Mouse (Mus musculus): ENCODE measurements around the gene Sel1l3. TPM values are rescaled to one million over a fixed set of nuclear protein-coding genes. Genes with fewer than 3 reads are reported as not detected.

The Sel1l3 gene
- total RNA-seq, 2 experiments from 2014 or later: 1.7 to 2.0 TPM

DNA sequence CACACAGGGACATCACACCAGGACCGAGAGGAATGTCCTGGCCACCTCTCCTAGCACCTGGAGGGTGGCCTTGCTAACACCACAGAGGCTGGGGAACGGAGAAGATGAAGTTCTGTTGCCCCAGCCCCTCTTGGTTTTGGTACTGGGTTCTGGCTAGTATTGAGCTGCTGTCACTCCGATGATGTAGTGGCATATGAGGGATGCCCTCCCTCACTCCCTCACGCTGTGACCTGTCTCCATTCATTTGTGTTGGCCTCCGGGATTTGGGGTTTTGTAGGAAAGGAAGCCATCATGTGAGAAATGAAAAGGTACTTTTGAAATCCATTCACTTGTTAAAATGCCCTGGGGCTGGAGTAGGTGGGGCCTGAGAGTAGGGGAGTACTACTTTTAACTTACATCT, 33.8 kb downstream of the Sel1l3 start:
- no peak for DNase-seq (ENCODE audit: low spot score)
- intact Hi-C loops (cut with DNase I): no loop called here

DNA sequence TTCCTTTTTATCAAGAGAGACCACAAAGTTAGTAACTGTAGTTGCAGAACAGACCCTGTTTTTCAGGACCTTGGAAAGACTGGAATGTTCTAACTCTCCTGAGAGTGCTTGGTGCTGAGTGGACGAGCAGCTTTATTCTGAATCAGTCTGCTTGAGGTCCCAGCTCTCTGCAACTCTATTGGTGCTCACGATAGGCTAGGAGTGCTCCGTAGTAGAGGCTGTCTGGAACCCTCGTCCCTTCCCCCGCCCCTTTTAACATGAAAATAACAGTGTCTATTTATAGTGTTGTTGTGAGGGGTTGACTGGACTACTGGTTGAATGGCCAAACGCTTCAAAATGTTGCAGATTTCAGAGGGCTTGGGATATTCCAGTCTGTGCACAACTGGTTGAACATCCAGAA, 37.0 kb downstream of the Sel1l3 start:
- intact Hi-C loops (cut with DNase I): no loop called here
- DNase-seq (ENCODE audit: low spot score): no peak

DNA sequence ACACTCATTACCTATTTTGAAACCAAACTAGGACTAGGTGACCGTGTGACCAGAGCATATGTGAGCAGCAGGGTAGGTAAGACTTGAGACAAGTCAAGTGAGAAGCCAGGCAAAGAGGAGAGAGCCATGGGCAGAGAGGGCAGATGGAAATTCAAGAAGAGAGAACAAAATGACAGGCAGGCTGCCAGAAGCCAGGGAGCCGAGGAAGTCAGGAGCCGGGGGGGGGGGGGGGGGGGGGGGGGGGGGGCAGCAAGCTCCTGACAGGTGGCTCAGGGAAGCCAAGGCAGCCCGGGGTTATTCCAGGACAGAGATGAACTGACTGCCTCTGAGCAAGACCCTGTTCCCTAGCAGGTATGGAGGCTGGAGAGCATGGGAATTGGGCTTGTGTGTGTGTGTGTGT, 37.7 kb downstream of the Sel1l3 start:
- intact Hi-C loops (cut with DNase I): no loop called here
- no peak for DNase-seq (ENCODE audit: low spot score)

DNA sequence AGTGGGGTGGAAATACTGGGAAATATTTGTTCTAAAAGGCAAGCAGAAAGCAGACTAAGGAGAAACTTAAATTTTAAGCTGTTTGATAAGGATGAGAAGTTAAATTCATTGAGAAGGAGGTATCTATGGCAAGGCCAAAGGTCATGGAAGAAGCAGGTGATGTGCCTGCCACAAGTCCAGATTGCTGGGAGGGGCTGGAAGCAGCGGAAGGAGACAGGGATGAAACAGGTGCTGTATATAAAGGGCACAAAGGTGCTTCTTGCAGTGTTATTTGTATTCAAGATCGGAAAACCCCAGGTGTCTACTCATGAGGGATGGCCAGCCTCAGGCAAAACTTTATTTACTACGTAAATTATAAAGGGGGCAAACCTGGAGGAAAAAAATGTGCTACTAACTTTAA, 38.5 kb downstream of the Sel1l3 start:
- no peak for DNase-seq (ENCODE audit: low spot score)
- intact Hi-C loops (cut with DNase I): no loop called here

DNA sequence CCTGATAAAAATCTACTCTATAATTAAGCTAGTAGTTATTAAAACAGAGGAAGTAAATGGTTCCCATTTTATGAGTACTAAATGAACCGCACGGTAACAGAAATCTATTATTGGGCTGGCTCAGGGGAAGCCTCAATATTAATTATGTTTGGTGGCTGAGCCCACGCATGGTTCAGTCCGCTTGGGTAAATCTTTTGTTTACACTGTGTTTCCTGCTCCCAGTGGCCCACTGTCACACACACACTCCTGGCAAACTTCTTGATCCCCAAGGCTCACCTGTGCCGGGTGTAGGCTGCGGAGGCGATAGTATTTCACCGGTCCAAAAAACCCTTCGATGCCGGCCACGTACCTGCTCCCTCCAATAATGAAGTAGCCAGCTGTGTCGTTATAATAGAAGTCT, 39.3 kb downstream of the Sel1l3 start:
- intact Hi-C loops (cut with DNase I): no loop called here
- DNase-seq (ENCODE audit: low spot score): no peak

DNA sequence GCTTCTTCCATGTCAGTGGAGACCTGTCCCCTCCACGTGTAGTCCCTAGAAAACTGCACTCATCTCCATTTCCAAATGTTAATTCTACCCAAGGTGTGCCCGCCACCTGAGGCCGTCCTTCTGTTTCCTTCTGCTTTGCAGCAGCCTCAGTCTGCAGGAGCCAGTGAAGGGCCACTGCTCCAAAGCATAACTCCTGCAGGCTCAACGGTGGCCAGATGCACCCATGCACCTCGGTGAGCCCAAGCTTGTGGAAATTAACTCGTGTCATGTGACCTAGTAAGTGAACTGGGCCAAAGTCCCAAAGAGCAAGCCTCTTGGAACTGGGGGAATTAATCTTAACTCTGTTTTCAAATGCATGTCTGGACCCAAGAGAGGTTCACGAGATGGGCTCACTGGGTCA, 40.8 kb downstream of the Sel1l3 start:
- intact Hi-C loops (cut with DNase I): no loop called here
- DNase-seq (ENCODE audit: low spot score): no peak

DNA sequence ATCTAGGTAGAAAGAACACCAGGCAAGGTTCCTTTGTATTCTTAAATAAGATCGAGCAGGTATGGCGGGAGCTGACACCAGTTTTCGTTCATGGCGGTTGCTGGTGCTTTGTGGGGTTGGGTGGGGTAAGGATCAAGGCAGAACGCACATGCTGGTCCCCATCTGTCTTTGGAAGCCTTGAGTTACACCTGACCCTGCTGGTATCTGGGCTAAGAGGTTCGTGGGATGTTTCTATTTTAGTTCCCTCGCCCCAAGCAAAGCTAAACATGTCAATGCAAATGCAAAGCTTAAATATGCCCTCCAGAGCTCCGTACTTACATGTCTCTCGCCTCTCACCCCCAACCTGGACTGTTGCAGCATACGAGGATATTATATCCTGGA, 41.5 kb downstream of the Sel1l3 start:
- intact Hi-C loops (cut with DNase I): no loop called here
- DNase-seq (ENCODE audit: low spot score): no peak

DNA sequence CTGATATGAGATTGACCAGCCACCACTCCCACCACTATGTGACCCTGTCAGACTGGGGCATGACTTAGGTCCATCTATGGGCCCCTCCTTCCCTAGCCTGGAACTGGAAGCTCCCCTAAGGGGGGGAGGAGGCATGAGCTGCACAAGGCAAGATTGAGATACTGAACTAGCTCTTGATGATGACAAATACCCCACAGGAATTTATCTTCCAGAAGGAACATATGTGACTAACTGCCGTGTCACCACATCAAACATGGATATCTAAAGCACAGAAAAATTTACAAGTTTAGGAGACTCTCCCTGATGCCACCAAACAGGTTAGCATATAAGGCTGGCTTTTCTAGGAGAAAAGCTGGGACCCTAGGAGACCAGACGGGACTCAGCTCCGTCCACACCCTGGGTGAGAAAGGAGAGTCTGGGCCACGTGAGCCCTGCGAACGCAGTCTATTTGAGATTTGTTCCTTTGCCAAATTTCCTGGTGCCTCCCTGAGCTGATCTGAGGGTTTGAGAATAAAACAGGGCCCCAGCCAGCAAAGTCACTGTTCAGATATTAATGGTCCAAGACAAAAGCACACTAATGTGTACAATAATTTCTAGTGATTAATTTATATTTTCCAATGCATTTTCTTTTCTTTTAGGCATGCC, 42.0 kb downstream of the Sel1l3 start:
- DNase-seq (ENCODE audit: low spot score): no peak
- intact Hi-C loops (cut with DNase I): no loop called here

DNA sequence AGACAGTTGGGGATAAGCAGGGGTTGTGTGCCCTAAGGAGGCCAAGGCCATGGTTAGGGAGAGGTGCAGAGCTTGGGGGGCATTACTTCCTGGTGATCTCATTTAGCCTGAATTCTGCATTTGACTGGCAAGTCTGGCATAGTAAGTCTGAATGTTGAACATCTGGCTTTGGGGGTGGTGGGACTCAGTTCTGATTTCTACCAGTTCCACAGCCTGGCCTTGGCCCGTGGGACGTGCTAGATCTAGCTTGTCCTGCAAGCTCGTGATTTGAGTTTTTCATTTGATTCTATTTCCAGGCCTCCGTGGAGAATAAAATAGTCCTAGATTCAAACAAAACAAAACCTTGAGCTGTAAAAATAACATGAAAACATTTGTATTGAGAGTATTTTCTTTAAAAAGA, 46.2 kb downstream of the Sel1l3 start:
- DNase-seq (ENCODE audit: low spot score): no peak
- intact Hi-C loops (cut with DNase I): no loop called here

DNA sequence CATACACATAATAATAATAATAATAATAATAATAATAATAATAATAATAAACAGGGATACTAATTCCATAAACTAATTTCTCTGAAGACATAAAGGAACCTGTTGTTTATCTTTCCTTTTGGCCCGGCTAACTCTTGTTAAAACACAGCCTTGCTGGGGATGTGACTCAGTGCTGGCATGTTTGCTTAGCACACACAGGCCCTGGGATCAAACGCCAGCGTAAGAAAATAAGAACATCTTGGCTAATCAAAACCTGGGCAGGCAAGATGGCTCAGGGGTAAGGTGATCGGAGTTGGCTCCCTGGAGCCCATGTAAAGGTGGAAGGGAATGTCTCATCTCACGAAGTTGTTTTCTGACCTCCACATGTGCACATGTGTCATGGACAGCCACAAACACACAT, 48.1 kb downstream of the Sel1l3 start:
- intact Hi-C loops (cut with DNase I): no loop called here
- DNase-seq (ENCODE audit: low spot score): no peak

DNA sequence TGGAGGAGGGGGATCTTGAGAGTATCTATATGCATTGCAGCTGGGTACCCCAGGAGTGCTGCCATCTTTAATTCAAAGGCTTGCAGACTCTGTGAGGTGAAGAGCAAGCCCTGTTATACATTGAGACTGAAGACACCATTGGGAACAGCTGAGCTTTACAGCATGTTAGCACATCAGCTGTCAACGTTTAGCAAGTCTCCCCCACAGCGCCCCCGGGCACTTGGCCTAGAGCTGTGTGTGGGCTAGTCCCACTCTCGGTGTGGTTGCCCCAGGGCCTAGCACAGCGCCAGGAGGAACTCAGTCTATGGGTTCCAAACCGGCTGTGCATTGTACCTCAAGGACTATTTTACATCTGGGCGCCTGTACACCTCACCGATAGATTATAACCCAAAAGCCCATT, 51.3 kb downstream of the Sel1l3 start:
- DNase-seq (ENCODE audit: low spot score): no peak
- intact Hi-C loops (cut with DNase I): no loop called here

DNA sequence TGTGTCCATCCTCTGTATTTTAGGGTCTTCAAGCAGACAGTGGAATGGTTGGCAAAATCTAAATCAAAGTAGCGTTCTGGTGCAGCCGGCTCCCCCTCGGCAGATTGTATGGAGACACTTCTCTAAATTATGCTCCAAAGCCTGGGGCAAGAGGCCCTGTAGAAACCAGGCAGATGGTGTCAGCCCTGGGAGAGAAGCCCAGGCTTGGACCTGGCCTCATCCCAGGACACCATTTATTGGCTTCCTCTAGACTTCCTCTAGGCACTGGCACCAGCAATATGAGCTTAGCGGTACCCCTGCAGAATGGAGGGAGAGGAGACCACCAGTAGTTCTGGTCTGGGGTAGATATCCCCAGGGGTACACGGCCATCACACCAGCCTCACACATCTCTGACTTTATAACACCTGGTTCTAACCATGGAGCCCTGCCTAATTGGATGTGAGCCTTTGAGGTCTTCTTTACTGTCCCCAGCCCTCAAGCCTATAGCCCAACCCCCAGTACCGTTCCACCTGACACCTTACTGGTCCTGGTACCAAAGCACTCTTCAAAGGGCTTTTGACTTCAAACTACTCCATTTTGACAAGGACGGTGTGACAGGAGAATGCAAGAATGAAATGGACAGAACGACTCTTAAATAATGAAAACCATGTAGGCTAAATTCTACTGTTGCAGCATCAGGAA, 52.1 kb downstream of the Sel1l3 start:
- DNase-seq (ENCODE audit: low spot score): no peak
- intact Hi-C loops (cut with DNase I): no loop called here

DNA sequence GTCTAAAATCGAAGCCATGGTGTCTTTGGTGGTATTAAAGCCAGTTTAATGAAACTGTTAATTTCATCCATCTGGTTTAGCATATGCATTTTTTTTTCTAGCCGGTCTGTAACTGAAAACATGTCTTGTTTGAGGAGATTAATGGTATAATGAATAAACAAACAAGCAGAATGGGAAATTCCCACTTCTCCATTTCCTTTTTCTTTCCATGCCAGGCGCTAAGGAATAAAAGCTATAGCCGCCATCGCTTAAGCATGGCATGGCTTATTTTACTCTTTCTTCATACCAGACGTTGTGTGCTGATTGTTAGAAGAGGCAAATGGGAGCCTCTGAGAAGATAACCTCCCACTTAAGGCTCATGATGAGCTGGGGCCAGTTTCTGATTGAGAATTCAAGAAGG, 53.5 kb downstream of the Sel1l3 start:
- no peak for DNase-seq (ENCODE audit: low spot score)
- intact Hi-C loops (cut with DNase I): no loop called here

DNA sequence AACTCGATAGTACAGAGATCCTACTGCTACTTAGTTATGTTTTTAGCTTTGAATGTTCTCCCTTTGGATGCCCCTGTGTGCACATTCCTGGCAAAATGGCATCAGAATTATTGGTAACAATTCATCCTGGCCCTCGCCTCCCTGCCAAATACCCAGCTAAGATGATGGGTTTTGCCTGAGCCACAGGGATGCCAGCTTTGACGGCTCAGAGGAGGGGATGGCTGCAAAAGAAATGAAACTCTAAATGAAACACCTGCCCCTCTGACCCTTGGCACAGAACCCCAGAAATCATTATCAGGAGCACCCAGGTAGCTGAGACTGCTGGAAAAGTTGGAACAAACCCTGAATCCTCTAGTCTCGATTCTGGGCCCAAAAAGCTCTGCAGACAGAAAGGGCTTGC, 54.1 kb downstream of the Sel1l3 start:
- DNase-seq (ENCODE audit: low spot score): no peak
- intact Hi-C loops (cut with DNase I): no loop called here

DNA sequence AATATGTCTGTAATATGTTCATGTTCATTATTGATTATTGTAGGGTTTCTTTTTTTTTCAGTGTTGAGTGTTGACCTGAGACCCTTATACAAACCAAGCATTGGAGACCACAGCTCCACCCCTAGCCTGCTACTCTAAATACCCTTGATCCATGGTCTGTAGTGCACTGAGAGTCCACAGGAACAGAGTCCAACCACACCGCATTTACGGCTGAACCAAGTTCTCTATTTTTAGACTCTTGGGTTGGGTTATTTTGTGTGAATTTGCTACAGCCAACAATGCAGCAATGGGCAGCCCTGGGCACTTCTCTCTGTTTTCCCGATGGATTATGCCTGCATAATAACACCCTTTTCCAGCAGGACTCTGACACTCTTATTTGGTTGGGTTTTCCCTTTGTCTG, 54.6 kb downstream of the Sel1l3 start:
- intact Hi-C loops (cut with DNase I): no loop called here
- DNase-seq (ENCODE audit: low spot score): no peak

DNA sequence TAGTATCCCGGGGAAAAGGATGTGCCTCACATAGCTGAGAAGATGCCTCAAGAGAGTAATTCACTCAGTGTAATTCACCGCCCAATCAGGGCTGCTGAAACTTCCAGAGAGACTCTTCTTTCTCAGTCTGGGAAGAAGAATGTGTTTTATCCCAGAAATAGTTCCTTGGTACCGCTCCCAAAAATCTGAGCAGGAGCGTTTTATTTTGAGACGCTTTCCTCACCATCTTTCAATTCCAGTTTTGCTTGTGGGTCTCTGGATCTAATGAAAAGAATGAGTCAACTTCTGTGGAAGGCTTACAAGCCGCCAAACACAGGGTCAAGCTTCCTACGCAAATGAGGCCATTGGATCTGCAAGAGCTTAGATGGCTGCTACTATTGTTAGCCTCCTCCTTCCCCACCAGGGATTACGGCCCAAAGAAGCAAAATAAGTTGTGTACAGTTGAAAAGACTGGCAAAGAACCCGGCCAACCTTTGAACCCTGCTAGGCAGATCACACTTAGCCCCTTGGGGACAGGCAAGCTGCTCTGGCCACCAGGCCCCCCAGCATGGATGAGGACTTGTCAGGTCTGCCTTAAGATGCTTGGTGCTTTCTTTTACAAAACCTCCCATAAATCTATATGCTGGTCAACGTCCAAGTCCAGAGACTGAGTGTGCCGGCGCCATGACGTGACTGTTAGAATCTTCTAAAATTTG, 57.6 kb downstream of the Sel1l3 start:
- intact Hi-C loops (cut with DNase I): no loop called here
- no peak for DNase-seq (ENCODE audit: low spot score)

DNA sequence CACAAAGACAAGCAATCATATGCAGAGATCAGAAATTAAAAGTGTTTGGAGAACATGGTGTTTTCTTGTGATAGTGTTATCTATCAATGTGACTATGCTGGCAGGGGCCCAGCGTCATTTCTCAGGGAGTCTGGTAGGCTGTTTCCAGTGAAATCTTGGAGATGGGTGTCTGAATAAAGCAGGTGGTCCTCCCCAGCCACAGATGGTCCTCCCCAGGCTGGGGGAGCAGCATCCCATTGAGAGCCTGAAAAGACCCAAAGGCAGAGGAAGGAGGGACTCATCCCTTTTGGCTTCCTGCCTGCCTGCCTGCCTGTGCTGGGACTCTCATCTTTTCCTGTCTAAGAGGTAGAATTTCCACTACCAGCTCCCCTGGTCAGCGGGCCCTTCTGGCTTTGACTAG, 59.2 kb downstream of the Sel1l3 start:
- intact Hi-C loops (cut with DNase I): no loop called here
- DNase-seq (ENCODE audit: low spot score): no peak

DNA sequence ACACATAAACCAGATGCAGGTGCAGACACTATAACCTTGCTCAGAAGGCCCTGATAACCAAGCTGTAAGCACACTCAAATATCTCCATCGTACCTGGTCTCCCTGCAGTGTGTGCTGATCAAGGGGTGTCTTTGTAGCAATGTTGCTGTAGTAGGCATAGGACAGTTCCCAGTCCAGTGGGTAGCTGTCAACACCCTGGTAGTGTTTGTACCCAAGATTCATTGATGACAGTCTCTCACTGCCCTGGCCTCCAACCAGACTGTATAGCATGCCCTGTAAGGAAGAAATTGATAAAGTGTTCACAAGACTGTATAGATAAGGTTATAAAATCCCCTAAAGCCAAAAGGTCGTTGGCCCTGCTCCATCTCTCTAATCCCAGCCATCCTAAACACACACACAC, 59.6 kb downstream of the Sel1l3 start:
- no peak for DNase-seq (ENCODE audit: low spot score)
- intact Hi-C loops (cut with DNase I): no loop called here

DNA sequence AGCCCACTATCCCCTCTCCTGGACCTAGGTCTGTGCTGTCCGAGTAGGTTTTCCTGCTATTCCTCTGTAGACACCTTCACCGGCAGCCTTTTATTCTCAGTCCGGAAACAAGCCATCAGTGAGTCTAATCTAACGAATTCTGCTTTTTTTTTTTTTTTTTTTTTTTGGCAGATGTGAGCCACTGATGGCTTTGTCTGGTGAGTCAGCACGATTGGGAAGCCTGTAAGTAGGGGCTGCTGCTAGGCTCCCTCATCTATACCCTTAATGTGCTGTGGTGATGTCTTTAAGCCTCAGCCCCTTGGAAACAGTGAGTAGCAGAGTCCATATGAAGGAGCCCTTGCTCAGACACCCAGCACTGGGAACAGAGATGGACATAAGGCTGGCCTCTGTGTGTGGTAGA, 60.6 kb downstream of the Sel1l3 start:
- intact Hi-C loops (cut with DNase I): no loop called here
- DNase-seq (ENCODE audit: low spot score): no peak

DNA sequence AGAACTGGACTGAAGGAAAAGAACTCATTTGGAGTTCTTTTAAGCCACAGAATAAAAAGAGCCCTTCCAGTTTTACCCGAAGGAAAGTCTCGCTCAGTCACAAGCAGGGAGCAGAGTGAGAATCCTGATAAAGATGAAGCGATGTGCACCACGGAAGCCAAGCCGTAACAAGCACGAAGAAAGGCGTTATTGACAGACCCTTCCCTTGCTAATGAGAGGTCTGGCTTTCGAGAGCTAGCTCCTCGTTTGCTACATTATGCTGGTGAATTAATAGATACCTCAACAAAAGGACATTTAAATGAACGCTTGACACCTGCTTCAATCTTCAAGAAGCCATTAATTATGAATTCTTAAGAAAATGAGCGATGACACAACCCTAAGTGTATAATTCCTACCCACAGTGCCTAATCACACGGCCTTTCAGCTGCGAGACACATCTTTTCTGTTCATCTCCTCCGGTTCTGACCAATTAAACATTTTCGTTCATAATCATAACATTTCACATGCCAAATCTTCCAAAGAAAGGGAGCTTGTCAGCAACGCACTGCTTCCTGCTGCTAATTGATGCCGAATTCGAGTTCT, 62.3 kb downstream of the Sel1l3 start:
- no peak for DNase-seq (ENCODE audit: low spot score)
- intact Hi-C loops (cut with DNase I): no loop called here

DNA sequence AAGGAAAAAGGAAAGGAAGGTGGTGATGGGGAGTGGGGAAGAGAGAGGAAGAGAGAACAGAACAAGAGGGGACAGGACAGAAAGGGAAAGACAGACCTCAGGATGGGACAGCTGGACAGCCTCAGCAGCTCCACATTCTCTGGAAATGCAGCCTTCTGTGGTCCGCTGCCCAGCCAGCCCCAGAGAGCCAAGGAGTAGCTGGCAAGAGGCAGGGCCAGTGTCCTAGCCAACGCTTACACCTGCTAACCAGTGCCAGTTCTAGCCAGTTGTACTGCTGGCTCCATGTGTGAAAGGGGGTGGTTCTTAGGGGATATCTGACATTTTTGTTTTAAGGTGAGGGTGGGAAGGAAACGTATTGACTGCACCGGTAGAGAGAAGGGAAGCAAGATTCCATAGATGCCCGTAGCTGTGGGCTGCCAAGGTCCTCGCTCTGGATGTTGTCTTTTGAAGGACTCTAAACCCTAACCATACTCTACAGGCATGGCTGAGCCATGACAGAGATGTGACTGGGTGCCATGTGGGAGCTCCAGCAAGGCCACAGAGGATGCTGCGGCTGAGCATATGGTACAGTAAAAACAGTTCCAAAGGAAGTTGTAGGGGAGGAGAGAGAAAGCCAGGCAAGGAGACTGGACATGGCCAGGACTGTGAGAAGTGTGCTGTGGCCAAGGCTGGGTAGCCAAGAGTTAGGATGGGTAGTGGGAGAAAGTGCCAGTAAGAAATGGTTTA, 64.6 kb downstream of the Sel1l3 start:
- DNase-seq (ENCODE audit: low spot score): no peak
- intact Hi-C loops (cut with DNase I): no loop called here

All from heart, postnatal 25 days (tissue).